ENCODE assay signal across 10 mouse cellular contexts in the genomic region with DNA sequence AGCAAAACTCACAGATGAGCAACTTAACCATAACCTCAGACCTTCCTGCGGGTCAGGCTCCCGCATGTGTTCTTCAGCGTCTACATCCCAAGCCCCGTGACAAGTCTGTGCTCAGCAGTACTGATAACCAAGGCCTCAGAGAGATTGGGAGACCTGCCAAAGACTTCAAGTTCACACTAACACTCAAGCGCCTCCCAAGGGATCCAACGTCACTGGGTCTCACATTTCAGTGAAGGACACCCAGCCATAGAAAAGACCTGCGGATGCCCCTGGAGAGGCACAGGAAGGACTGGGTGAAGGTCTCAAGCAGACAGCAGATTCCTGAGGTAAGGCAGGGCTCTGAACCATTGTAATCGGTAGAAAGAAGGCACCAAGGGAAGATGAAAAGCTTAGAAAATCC. TPM values are rescaled to one million over a fixed set of nuclear protein-coding genes. Genes with fewer than 3 reads are reported as not detected.
DNase-seq lines count a peak whose midpoint lies in the region; ATAC-seq and TF ChIP-seq lines count a peak whose summit lies in the region.
"Had no signal": no experiment of that assay in that cellular context is flagged by ENCODE, and none has a peak within 500 bp of the region (broad histone marks: within the 10 kb centered on the region; RNA-seq: fewer than 3 reads in every experiment).

No protein-coding gene starts in this region.

- no peak overlapping the region for H3K4me2 ChIP-seq in lung, postnatal 0 days (replicated peaks; ENCODE audit: low read depth, low read length)
- no peak overlapping the region for H3K4me2 ChIP-seq in forebrain, embryonic 13.5 days
- H3K4me2 ChIP-seq in neural tube, embryonic 15.5 days = no peak overlapping the region
- H3K4me2 ChIP-seq: lung, embryonic 15.5 days had no signal

- TF ChIP-seq EP300 in MEL (IDR thresholded peaks at IDR 0.05; ENCODE audit: low read depth in 1 of 2, low read length in 2 of 2) = no peak
- TF ChIP-seq EP300 in lung, postnatal 0 days (IDR thresholded peaks at IDR 0.05) = no peak

- 32% methylated on average over 8 of the region's 8 CpGs for WGBS in heart, embryonic 10.5 days
- WGBS in lung, postnatal 0 days = 22% methylated on average over 8 of the region's 8 CpGs
- 89% methylated on average over 8 of the region's 8 CpGs for WGBS in forebrain, embryonic 13.5 days
- 84% methylated on average over 8 of the region's 8 CpGs for WGBS in neural tube, embryonic 15.5 days

- peaks cover 0 to 2% of the 10 kb centered on the region in 2 experiments; a peak in 1 of 4 replicates for H3K4me1 ChIP-seq in MEL (ENCODE audit: control insufficient read depth in 1 of 2, insufficient read depth in 2 of 2, low read length in 2 of 2)
- peaks cover 22% of the 10 kb centered on the region for H3K4me1 ChIP-seq in heart, embryonic 10.5 days
- no peaks in the 10 kb centered on the region for H3K4me1 ChIP-seq in lung, postnatal 0 days (ENCODE audit: insufficient read depth, low read depth, low read length)
- H3K4me1 ChIP-seq in forebrain, embryonic 13.5 days = no peaks in the 10 kb centered on the region
- H3K4me1 ChIP-seq in neural tube, embryonic 15.5 days = no peaks in the 10 kb centered on the region

- no peak for TF ChIP-seq CTCF in MEL (IDR thresholded peaks at IDR 0.05 in 2 of 3, conservative IDR thresholded peaks at IDR 0.05 in 1 of 3; ENCODE audit: control insufficient read depth in 1 of 3, insufficient read depth in 1 of 3, low read depth in 2 of 3, low read length in 3 of 3, poor library complexity in 1 of 3, severe bottlenecking in 1 of 3)
- no peak for TF ChIP-seq CTCF in lung, postnatal 0 days (IDR thresholded peaks at IDR 0.05)

- peak; percentile 70 for DNase-seq in MEL (ENCODE audit: low read depth, low spot score)
- DNase-seq in adrenal gland, adult (ENCODE audit: inconsistent age in 2 of 2, low spot score in 1 of 2) = peak; percentile 79 to 93
- DNase-seq in heart, embryonic 10.5 days (ENCODE audit: low spot score) = peak; percentile 83
- DNase-seq in lung, postnatal 0 days (ENCODE audit: low spot score) = peak; percentile 76
- DNase-seq in thymus, postnatal 10 days (ENCODE audit: low spot score in 2 of 2) = no peak
- DNase-seq: right cerebral cortex, postnatal 14 days had no signal

- no peaks in the 10 kb centered on the region for H3K9me3 ChIP-seq in MEL (replicated peaks; ENCODE audit: insufficient read depth, low read length)
- no peaks in the 10 kb centered on the region for H3K9me3 ChIP-seq in heart, embryonic 10.5 days
- no peaks in the 10 kb centered on the region for H3K9me3 ChIP-seq in lung, postnatal 0 days (ENCODE audit: low read length)
- H3K9me3 ChIP-seq in forebrain, embryonic 13.5 days (replicated peaks) = no peaks in the 10 kb centered on the region
- H3K9me3 ChIP-seq in neural tube, embryonic 15.5 days (replicated peaks) = no peaks in the 10 kb centered on the region
- H3K9me3 ChIP-seq: lung, embryonic 15.5 days had no signal

- peak; percentile 61 for ATAC-seq in lung, postnatal 0 days
- ATAC-seq in forebrain, embryonic 13.5 days = no peak
- ATAC-seq in neural tube, embryonic 15.5 days (ENCODE audit: low FRiP score) = no peak

- no peak; the same call in 1 of the 2 replicates for TF ChIP-seq RAD21 in MEL (IDR thresholded peaks at IDR 0.05; ENCODE audit: low read depth, low read length)

- H3K27ac ChIP-seq in MEL (ENCODE audit: control insufficient read depth, low read depth, low read length) = no peak overlapping the region
- peak overlapping the region; percentile 64; the same call in 1 of the 2 replicates for H3K27ac ChIP-seq in heart, embryonic 10.5 days
- H3K27ac ChIP-seq in lung, postnatal 0 days (ENCODE audit: low read length) = no peak overlapping the region
- no peak overlapping the region for H3K27ac ChIP-seq in forebrain, embryonic 13.5 days
- H3K27ac ChIP-seq in neural tube, embryonic 15.5 days (replicated peaks) = no peak overlapping the region
- H3K27ac ChIP-seq: lung, embryonic 15.5 days had no signal

- no peak overlapping the region for H3K9ac ChIP-seq in MEL (ENCODE audit: control insufficient read depth, low read depth, low read length, poor library complexity, severe bottlenecking)
- no peak overlapping the region for H3K9ac ChIP-seq in lung, postnatal 0 days (replicated peaks; ENCODE audit: low read depth)
- no peak overlapping the region for H3K9ac ChIP-seq in forebrain, embryonic 13.5 days
- H3K9ac ChIP-seq in neural tube, embryonic 15.5 days (replicated peaks) = no peak overlapping the region
- H3K9ac ChIP-seq: lung, embryonic 15.5 days had no signal

- TF ChIP-seq POLR2A in MEL (IDR thresholded peaks at IDR 0.05; ENCODE audit: control insufficient read depth in 1 of 2, insufficient read depth in 1 of 2, low read depth in 1 of 2, low read length in 2 of 2, poor library complexity in 1 of 2) = no peak

- no peak overlapping the region for H3K4me3 ChIP-seq in MEL (ENCODE audit: control insufficient read depth in 1 of 2, insufficient read depth in 1 of 2, low read depth in 2 of 2, low read length in 2 of 2)
- H3K4me3 ChIP-seq in heart, embryonic 10.5 days = peak overlapping the region; percentile 0
- H3K4me3 ChIP-seq in lung, postnatal 0 days (ENCODE audit: low read depth, low read length) = no peak overlapping the region
- H3K4me3 ChIP-seq in forebrain, embryonic 13.5 days = no peak overlapping the region
- no peak overlapping the region for H3K4me3 ChIP-seq in neural tube, embryonic 15.5 days (replicated peaks)
- H3K4me3 ChIP-seq: lung, embryonic 15.5 days had no signal

- H3K27me3 ChIP-seq in MEL (ENCODE audit: control insufficient read depth in 1 of 2, insufficient read depth in 2 of 2, low read length in 2 of 2) = no peaks in the 10 kb centered on the region; a peak in 1 of 4 replicates
- H3K27me3 ChIP-seq in heart, embryonic 10.5 days (ENCODE audit: insufficient read depth, poor library complexity, severe bottlenecking) = peaks cover 15% of the 10 kb centered on the region
- H3K27me3 ChIP-seq in lung, postnatal 0 days (replicated peaks; ENCODE audit: insufficient read depth, low read length) = no peaks in the 10 kb centered on the region
- H3K27me3 ChIP-seq in forebrain, embryonic 13.5 days = peaks cover under 1% of the 10 kb centered on the region; the same call in 1 of the 2 replicates
- no peaks in the 10 kb centered on the region for H3K27me3 ChIP-seq in neural tube, embryonic 15.5 days (replicated peaks)
- H3K27me3 ChIP-seq: lung, embryonic 15.5 days had no signal

- H3K36me3 ChIP-seq in MEL (ENCODE audit: control insufficient read depth in 1 of 2, insufficient read depth in 2 of 2, low read length in 2 of 2) = no peaks in the 10 kb centered on the region
- H3K36me3 ChIP-seq in heart, embryonic 10.5 days = no peaks in the 10 kb centered on the region
- H3K36me3 ChIP-seq in lung, postnatal 0 days (ENCODE audit: insufficient read depth, low read length) = no peaks in the 10 kb centered on the region
- H3K36me3 ChIP-seq in forebrain, embryonic 13.5 days (ENCODE audit: poor library complexity, severe bottlenecking) = no peaks in the 10 kb centered on the region
- H3K36me3 ChIP-seq in neural tube, embryonic 15.5 days = no peaks in the 10 kb centered on the region
- H3K36me3 ChIP-seq: G1E; lung, embryonic 15.5 days had no signal

- no peaks in the 10 kb centered on the region for H3K79me2 ChIP-seq in MEL (ENCODE audit: control insufficient read depth, insufficient read depth, low read length, poor library complexity)

TF ChIP-seq in MEL, 35 proteins besides CTCF, POLR2A, EP300 and RAD21:
- TF ChIP-seq E2F4 (IDR thresholded peaks at IDR 0.05; ENCODE audit: borderline replicate concordance, low read depth, low read length) (no peak), SMC3 (IDR thresholded peaks at IDR 0.05; ENCODE audit: low read depth, low read length) (peak; percentile 7; the same call in 1 of the 2 replicates)
TF ChIP-seq in MEL: peak in this region for 1.

RNA-seq across cellular contexts. Expression of gene Casc1, which starts 28.8 kb away (rescaled TPM):
- 0.15 and 0.20 TPM in 2 replicates for total RNA-seq in MEL (2012; rRNA removed)
- under 1 TPM in 1 of 2 experiments, not detected in 1; 0.22 TPM for polyA plus RNA-seq in MEL (2012; ENCODE audit: insufficient read depth in 1 of 2, insufficient read length in 2 of 2, low read depth in 1 of 2, low replicate concordance in 2 of 2, missing spikeins in 1 of 2)
- 0.38 and 0.45 TPM in 2 replicates for polyA plus RNA-seq in heart, embryonic 10.5 days (2016; fragmentation: Nextera tagmentation; extraction: Ambion mirVana)
- polyA plus RNA-seq in lung, postnatal 0 days (2015; fragmentation: Nextera tagmentation; extraction: Ambion mirVana) = 2.3 and 2.6 TPM in 2 replicates
- 0.79 and 0.84 TPM in 2 replicates for polyA plus RNA-seq in forebrain, embryonic 13.5 days (2015; fragmentation: Nextera tagmentation; extraction: Ambion mirVana)
- polyA plus RNA-seq in neural tube, embryonic 15.5 days (2015; fragmentation: Nextera tagmentation; extraction: Ambion mirVana) = 0.56 and 0.70 TPM in 2 replicates
- polyA plus RNA-seq: G1E had no signal

RNA-seq across cellular contexts. Expression of gene Etfrf1, which starts 28.9 kb away (rescaled TPM):
- 9.5 and 11.0 TPM in 2 replicates for total RNA-seq in MEL (2012; rRNA removed)
- polyA plus RNA-seq in MEL (2012; ENCODE audit: insufficient read depth in 1 of 2, insufficient read length in 2 of 2, low read depth in 1 of 2, low replicate concordance in 2 of 2, missing spikeins in 1 of 2) = 10 to 100 TPM in 1 of 2 experiments, not detected in 1; 13.1 TPM
- polyA plus RNA-seq in heart, embryonic 10.5 days (2016; fragmentation: Nextera tagmentation; extraction: Ambion mirVana) = 53.3 and 57.3 TPM in 2 replicates
- 26.3 and 30.1 TPM in 2 replicates for polyA plus RNA-seq in lung, postnatal 0 days (2015; fragmentation: Nextera tagmentation; extraction: Ambion mirVana)
- polyA plus RNA-seq in forebrain, embryonic 13.5 days (2015; fragmentation: Nextera tagmentation; extraction: Ambion mirVana) = 30.1 and 30.6 TPM in 2 replicates
- 24.0 and 24.4 TPM in 2 replicates for polyA plus RNA-seq in neural tube, embryonic 15.5 days (2015; fragmentation: Nextera tagmentation; extraction: Ambion mirVana)

Comparison
In these comparisons a context has a peak if more than half of its experiments do, and no peak if none do; other contexts are left out.
1. DNase-seq: peak in MEL (single experiment), adrenal gland, adult (2 of 2), heart, embryonic 10.5 days (single experiment) and lung, postnatal 0 days (single experiment); none in thymus, postnatal 10 days (0 of 2).